Mouse (Mus musculus): ENCODE measurements around the gene Ipcef1.

Gene Ipcef1

GRCm38 (mm10) chr10:6967588-6968242 lies 84.6 kb downstream of the Ipcef1 start:
- no peak for DNase-seq (ENCODE audit: low spot score)

- DNase-seq (ENCODE audit: low spot score) = no peak
These were observed 93.5 kb downstream of the Ipcef1 start for GRCm38 (mm10) chr10:6958791-6959190.

GRCm38 (mm10) chr10:6956357-6956756 lies 95.9 kb downstream of the Ipcef1 start:
- DNase-seq (ENCODE audit: low spot score) = no peak

DNA sequence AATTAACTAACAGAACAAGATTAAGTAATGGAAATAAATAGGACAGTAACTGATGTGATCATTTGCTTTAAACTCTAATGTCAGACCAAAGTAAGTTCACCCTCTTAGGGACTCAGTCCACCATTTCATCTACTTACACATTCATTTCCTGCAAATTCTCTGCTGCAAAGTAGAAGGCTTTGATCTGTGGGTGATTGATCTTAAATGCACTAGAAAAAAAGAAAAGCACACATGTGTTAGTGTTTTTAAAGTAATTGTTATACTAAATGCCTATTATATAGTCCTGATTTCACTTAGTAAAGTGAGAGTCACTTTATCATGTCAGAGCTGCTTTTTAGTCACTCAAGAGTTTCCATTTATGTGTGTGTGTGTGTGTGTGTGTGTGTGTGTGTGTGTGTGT lies 97.7 kb downstream of the Ipcef1 start:
- no peak for DNase-seq (ENCODE audit: low spot score)

GRCm38 (mm10) chr10:6953115-6953514 lies 99.2 kb downstream of the Ipcef1 start:
- no peak for DNase-seq (ENCODE audit: low spot score)

DNA sequence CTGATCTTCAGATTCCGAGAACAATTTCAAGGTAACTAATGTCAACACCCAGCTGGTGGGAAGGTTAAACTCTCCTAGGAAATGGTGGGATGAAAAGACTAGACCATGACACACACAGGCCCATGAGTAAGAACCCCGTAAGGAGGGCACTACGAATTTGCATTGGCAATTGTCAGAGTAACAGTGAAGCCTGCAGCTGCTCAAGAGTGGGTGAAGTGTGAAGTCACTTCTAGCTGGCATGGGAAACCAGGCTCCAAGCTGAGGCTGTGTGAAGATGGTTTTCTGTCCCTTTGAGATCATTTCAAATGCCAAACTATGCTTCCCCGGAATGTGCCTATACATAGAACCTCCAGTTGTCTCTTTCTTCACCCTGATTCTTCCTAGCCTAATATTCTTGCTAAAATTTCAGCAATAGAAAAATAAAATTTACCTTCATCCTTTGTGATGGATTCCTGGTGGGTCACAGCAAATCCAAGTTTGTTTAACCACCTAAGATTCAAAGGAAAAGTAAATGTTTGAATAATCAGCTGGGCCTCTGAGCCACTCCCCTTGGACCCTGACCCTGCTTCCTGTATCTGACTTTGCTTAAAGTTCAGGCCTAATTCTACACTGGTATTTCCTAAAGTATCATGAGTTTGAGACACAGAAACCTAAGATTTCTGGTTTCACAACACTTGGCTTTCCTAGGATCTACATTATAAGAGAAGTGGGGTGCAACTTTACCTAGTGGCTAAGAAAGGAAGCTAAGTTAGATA lies 115.4 kb downstream of the Ipcef1 start:
- DNase-seq (ENCODE audit: low spot score) = no peak

- no peak for DNase-seq (ENCODE audit: low spot score)
These were observed 117.5 kb downstream of the Ipcef1 start for GRCm38 (mm10) chr10:6934776-6935175.

DNA sequence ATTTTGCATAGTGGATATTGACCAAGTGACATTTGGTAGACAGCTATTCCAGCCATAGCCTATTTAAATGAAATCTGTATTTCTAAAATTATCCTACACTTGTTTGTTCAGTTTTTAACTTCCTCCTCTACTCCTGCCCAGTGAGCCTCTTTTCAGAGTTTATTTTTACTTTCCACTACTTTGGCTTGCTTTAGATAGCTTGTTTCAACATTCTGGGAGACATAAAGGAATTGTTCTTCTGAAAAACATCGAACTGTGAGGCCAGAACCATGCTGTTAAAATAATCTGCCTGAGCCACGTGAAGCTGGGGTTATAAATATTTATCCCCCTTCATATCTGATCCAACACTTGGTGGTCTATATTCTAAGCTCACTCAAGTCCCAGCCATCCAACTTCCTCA lies 121.4 kb downstream of the Ipcef1 start:
- no peak for DNase-seq (ENCODE audit: low spot score)

GRCm38 (mm10) chr10:6930398-6930797 lies 121.9 kb downstream of the Ipcef1 start:
- DNase-seq (ENCODE audit: low spot score) = no peak

DNA sequence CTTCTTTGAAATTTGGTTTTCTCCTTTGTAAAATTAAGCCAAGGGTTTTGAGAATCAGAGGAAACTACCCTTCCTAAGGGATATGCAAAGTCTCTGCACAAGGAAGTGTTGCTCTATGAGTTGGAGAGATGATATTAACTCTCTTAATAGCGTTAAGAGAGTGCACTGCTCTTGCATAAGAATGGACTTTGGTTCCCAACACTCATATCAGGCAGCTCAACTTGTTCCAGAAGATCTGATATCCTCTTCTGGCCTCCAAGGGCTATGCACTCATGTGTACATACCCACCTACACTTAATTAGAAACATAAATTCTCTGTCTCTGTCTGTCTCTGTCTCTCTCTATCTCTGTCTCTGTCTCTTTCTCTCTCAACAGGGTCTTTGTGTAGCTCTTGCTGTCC lies 123.4 kb downstream of the Ipcef1 start:
- no peak for DNase-seq (ENCODE audit: low spot score)

DNA sequence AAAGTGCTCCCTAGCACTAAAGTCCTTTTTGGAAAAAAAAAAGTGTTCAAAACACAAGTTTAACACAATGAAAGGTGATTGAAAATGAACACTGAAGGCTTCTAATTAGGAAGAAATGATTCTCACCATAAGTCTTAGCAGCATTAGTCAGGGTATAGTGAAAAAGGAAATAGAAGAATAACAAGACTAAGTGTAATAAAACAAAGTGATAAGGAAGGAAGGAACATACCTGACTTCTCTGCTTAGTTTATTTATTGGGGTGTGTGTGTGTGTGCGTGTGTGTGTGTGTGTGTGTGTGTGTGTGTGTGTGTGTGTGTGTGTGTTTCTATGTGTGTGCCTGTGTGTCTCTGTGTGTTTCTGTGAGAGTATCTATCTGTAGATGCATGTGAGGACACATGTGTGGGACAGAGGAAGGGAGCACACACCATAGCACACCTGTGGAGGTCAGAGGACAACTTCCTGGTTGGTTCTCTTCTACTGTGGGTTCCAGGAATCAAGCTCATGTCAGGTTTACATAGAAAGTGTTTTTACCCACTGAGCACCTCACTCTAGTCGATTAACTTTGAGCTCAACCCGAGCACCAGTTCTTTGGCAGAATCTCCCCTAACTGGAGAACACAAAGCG lies 124.6 kb downstream of the Ipcef1 start:
- no peak for DNase-seq (ENCODE audit: low spot score)

- DNase-seq (ENCODE audit: low spot score) = no peak
These were observed 125.6 kb downstream of the Ipcef1 start for GRCm38 (mm10) chr10:6926724-6927123.

GRCm38 (mm10) chr10:6916545-6917257 lies 135.6 kb downstream of the Ipcef1 start:
- DNase-seq (ENCODE audit: low spot score) = no peak

GRCm38 (mm10) chr10:6915991-6916390 lies 136.3 kb downstream of the Ipcef1 start:
- DNase-seq (ENCODE audit: low spot score) = no peak

- no peak for DNase-seq (ENCODE audit: low spot score)
These were observed 142.5 kb downstream of the Ipcef1 start for GRCm38 (mm10) chr10:6909763-6910162.

- no peak for DNase-seq (ENCODE audit: low spot score)
These were observed 150.4 kb downstream of the Ipcef1 start for GRCm38 (mm10) chr10:6901819-6902393.

DNA sequence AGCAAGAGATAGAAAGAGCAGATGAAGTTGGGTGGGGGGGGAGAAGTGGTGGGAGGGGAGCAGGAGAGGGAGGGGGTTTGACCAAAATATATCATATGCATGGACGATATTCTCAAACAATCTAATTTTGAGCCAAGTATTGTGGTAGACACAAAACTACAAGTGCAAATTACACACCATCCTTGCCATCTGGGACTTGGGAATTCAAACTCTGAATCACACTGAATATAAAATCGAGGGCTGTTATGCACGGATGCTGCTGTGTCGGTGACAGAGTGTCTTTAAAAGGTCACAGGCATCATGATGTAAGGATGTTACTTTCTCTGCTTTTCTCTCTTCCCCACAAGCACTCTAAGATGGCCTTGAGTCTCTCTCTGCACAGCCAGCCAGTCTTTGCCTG lies 152.2 kb downstream of the Ipcef1 start:
- DNase-seq (ENCODE audit: low spot score) = no peak

DNA sequence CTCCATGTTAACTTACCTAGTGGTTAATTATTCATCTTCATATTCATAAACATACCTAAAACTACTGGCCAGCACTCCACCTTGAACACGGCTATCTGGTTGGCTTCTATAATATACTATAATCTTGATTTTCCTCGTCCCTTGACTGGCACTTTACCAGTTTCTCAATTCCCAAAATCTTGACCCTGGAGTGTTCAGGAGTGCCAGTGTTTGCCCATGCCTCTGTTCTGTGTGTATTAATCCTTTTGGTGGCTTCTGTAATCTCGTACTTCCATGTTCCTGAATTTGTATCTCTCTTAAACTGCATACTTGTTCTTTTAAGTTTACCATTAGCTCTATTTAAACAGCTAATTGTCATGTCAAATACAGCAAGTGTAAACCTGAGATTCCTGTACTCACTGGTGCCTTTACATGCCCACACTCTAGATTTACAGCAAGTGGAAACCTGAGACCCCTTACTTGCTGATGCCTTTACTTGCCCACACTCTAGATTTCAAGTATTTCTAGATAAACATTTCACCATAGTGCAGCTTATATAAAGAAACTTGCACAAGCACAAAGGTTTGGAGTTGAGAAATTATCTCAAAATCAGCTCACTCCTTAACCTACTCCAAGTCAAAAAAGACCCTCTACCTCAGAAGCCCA lies 155.5 kb downstream of the Ipcef1 start:
- DNase-seq (ENCODE audit: low spot score) = no peak

GRCm38 (mm10) chr10:6895796-6896195 lies 156.5 kb downstream of the Ipcef1 start:
- DNase-seq (ENCODE audit: low spot score) = no peak

GRCm38 (mm10) chr10:6890348-6891009 lies 161.8 kb downstream of the Ipcef1 start:
- DNase-seq (ENCODE audit: low spot score) = no peak

GRCm38 (mm10) chr10:6889640-6890245 lies 162.5 kb downstream of the Ipcef1 start:
- DNase-seq (ENCODE audit: low spot score) = no peak

All from spleen, adult 12 weeks (tissue).